Mouse (Mus musculus) hindbrain, embryonic 13.5 days (tissue): ENCODE data around the gene Mgat4e. TPM values are rescaled to one million over a fixed set of nuclear protein-coding genes. Genes with fewer than 3 reads are reported as not detected.

Source experiments
- ATAC-seq: fragments of 200-750 bp; cut with Nextera tagmentation; 2 replicates; pipeline ENCODE4 v1.8.0; 2017; ENCODE audit warnings: moderate TSS enrichment; ENCODE audit not compliant: low FRiP score
- H3K27ac ChIP-seq: fragments of 300-500 bp; sonication (generic); 2 replicates; pipeline ENCODE4 v1.5.1; 2015; ENCODE audit warnings: inconsistent platforms, mild to moderate bottlenecking, moderate library complexity
- H3K27me3 ChIP-seq: fragments of 300-500 bp; sonication (generic); 2 replicates; pipeline ENCODE4 v1.6.1; 2015; ENCODE audit warnings: mild to moderate bottlenecking, inconsistent platforms
- H3K36me3 ChIP-seq: fragments of 300-500 bp; sonication (generic); 2 replicates; pipeline ENCODE4 v1.6.1; 2015; ENCODE audit warnings: mild to moderate bottlenecking, inconsistent platforms
- H3K4me1 ChIP-seq: fragments of 300-500 bp; sonication (generic); replicated peaks from 2 replicates; pipeline ENCODE4 v1.6.1; 2015; ENCODE audit warnings: inconsistent platforms
- H3K4me2 ChIP-seq: fragments of 300-500 bp; sonication (generic); 2 replicates; pipeline ENCODE4 v1.6.1; 2015; ENCODE audit warnings: inconsistent platforms, mild to moderate bottlenecking, moderate library complexity
- H3K4me3 ChIP-seq: fragments of 300-500 bp; sonication (generic); 2 replicates; pipeline ENCODE4 v1.5.1; 2015; ENCODE audit warnings: mild to moderate bottlenecking, inconsistent platforms
- H3K9ac ChIP-seq: fragments of 300-500 bp; sonication (generic); 2 replicates; pipeline ENCODE4 v1.6.1; 2015; ENCODE audit warnings: mild to moderate bottlenecking, inconsistent platforms
- H3K9me3 ChIP-seq: fragments of 300-500 bp; sonication (generic); 2 replicates; pipeline ENCODE4 v1.6.1; 2016; ENCODE audit warnings: inconsistent platforms
- WGBS: fragments of 180-500 bp; shearing (Covaris S2); methylation state at CpG from one replicate; pipeline ENCODE4 v1.1.7; 2015; 5-methylcytosine and 5-hydroxymethylcytosine counted together
- polyA plus RNA-seq: library from polyadenylated mRNA; unstranded; fragments of >200 nt; fragmentation: Nextera tagmentation; extraction: Ambion mirVana; gene quantifications from 2 replicates; pipeline ENCODE4 v1.2.1, GENCODE M21; 2015

The Mgat4e gene
- polyA plus RNA-seq, 1 experiment from 2014 or later: not detected

- peaks cover 38% of the 10 kb centered on the region for H3K36me3 ChIP-seq
- no peak overlapping the region for H3K4me3 ChIP-seq
- H3K27ac ChIP-seq: no peak overlapping the region
- H3K9ac ChIP-seq: no peak overlapping the region
- no peaks in the 10 kb centered on the region for H3K9me3 ChIP-seq
- no peaks in the 10 kb centered on the region for H3K27me3 ChIP-seq
- WGBS: 94% methylated on average over 1 of the region's 1 CpGs
- no peak for ATAC-seq
- H3K4me2 ChIP-seq: no peak overlapping the region
- H3K4me1 ChIP-seq: peaks cover 5% of the 10 kb centered on the region
These were observed 48.6 kb downstream of the Mgat4e start for GRCm38 (mm10) chr1:134500916-134501315.

GRCm38 (mm10) chr1:134495991-134496390 is 53.5 kb downstream of the Mgat4e start:
- Histone ChIP-seq H3K4me3 (no peak overlapping the region), H3K36me3 (peaks cover 7% of the 10 kb centered on the region), H3K9me3 (no peaks in the 10 kb centered on the region), H3K27ac (no peak overlapping the region), H3K27me3 (no peaks in the 10 kb centered on the region), H3K4me1 (peaks cover 19% of the 10 kb centered on the region), H3K9ac (0 out of 2 replicates have a peak overlapping the region, but pooled peaks have one; percentile 67), H3K4me2 (peak overlapping the region; percentile 63)
- no peak for ATAC-seq
- WGBS: 92% methylated on average over 10 of the region's 10 CpGs

DNA sequence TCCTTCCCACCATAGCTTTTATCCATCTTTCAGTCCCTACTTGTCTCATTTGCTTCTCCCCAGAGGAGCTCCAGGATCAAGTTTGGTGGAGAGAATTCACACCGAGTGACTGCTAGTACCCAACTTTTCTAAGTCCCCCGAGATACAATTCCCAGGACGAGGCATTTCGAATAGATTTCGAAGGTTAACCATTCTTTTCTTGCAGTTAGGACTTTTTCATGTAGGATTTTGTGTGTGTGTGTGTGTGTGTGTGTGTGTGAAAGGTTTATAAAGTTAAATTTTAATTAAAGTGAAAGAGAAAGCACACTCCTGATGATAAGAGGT is 54.3 kb downstream of the Mgat4e start:
- no peak for ATAC-seq
- Histone ChIP-seq H3K4me2 (peak overlapping the region; percentile 63), H3K36me3 (peaks cover 15% of the 10 kb centered on the region), H3K27me3 (no peaks in the 10 kb centered on the region), H3K9me3 (no peaks in the 10 kb centered on the region), H3K27ac (peak overlapping the region; percentile 86), H3K4me3 (peak overlapping the region; percentile 62), H3K9ac (peak overlapping the region; percentile 67), H3K4me1 (peaks cover 19% of the 10 kb centered on the region)
- WGBS: 18% methylated on average over 5 of the region's 5 CpGs

DNA sequence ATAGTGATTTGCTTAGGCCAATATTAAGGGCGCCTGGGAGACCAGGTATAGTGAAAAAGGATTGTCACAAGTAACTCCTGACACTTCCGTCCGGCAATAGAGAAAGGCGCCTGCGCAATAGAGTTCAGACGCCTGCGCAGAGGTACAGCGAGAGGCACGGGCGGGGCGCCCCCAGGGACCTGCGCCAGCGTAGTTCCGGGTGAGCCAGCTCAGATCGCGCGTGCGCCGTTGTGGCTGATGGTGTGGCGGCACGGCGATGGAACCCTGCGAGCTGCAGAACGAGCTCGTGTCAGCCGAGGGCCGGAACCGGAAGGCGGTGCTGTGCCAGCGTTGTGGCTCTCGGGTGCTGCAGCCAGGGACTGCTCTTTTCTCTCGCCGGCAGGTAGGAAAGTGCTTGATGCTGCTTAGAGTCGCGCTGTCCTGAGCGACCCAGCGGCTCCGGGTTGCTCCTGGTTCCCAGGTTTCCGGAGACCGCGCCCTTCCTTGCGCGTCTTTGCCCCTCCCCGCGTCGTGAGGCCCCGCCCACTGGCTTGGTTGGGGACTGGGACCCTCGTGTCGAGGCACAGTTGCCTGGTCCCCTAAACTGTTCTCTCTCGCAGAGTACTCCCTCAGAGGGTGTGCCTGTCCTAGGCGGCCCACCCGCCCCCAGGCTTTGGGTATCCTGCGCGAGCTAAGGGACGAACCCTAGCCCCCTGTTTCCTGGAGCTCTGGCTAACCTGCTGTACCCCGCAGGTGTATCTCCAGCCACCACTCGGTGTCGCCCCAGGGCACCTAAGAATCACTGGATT is 54.9 kb downstream of the Mgat4e start, which contains the start of gene Rabif:
Gene Rabif (plus strand): TSS at position 221 of the 788 bp plus-strand sequence.
- Histone ChIP-seq H3K9ac (peak within 1 kb of the TSS; percentile 67), H3K4me1 (peaks cover 19% of the 10 kb centered on the region), H3K9me3 (no peaks in the 10 kb centered on the region), H3K27ac (peak within 1 kb of the TSS; percentile 86), H3K36me3 (peaks cover 21% of the 10 kb centered on the region), H3K4me2 (peak within 1 kb of the TSS; percentile 63), H3K4me3 (peak within 1 kb of the TSS; percentile 62), H3K27me3 (no peaks in the 10 kb centered on the region)
- peak; percentile 99 for ATAC-seq
- WGBS: under 1% methylated on average over 58 of the region's 58 CpGs

GRCm38 (mm10) chr1:134493956-134494355 is 55.5 kb downstream of the Mgat4e start:
- peaks cover 28% of the 10 kb centered on the region for H3K36me3 ChIP-seq
- 26% methylated on average over 5 of the region's 5 CpGs for WGBS
- H3K27me3 ChIP-seq: no peaks in the 10 kb centered on the region
- ATAC-seq: peak; percentile 7; the same call in 1 of the 2 replicates
- peak overlapping the region; percentile 66 for H3K9ac ChIP-seq
- H3K4me2 ChIP-seq: peak overlapping the region; percentile 63
- peak overlapping the region; percentile 84 for H3K27ac ChIP-seq
- H3K4me3 ChIP-seq: peak overlapping the region; percentile 62
- H3K4me1 ChIP-seq: peaks cover 19% of the 10 kb centered on the region
- no peaks in the 10 kb centered on the region for H3K9me3 ChIP-seq

DNA sequence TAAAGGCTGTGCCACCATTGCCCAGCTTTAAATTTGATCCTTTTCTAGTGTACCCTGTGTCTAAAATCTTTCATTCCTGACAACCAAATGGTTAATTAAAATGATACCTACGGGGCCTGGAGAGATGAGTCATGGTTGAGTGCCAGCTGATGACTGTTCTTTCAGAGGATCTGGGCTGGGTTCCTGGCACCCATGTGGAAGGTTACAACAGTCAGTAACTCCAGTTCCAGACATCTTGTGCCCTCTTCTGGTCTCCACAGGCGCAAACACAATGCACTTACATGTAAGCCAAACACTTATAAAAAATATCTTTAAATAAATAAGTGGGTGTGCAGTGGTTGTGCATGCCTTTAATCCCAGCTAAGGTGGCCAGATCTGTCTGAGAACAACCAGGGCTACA is 56.0 kb downstream of the Mgat4e start:
- H3K4me3 ChIP-seq: peak overlapping the region; percentile 62
- 85% methylated on average over 2 of the region's 2 CpGs for WGBS
- H3K9me3 ChIP-seq: no peaks in the 10 kb centered on the region
- peak overlapping the region; percentile 63; the same call in 1 of the 2 replicates for H3K4me2 ChIP-seq
- 0 out of 2 replicates have a peak overlapping the region, but pooled peaks have one; percentile 66 for H3K9ac ChIP-seq
- H3K27me3 ChIP-seq: no peaks in the 10 kb centered on the region
- H3K4me1 ChIP-seq: peaks cover 19% of the 10 kb centered on the region
- ATAC-seq: no peak
- peaks cover 30% of the 10 kb centered on the region for H3K36me3 ChIP-seq
- H3K27ac ChIP-seq: no peak overlapping the region

DNA sequence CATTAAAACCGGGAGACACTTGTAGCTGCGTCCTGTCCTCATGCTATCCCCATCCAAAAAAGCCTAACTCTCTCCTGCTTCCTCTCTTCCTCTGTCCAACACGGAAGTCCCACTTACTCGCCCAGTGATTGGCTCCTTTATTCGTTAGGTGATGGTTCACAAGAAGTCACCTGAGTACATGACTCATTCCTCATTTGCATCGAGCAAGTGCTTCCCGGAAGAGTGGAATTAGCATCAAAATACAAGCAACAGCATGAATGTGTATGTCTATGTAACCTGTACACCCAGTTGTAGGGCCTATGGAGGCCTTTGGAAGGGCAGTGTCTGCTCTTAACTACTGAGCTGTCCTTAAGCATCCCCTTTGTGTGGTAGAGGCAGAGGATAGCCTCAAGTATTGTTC is 57.2 kb downstream of the Mgat4e start:
- H3K27ac ChIP-seq: no peak overlapping the region
- no peak overlapping the region for H3K9ac ChIP-seq
- no peak for ATAC-seq
- H3K36me3 ChIP-seq: peaks cover 40% of the 10 kb centered on the region
- H3K4me3 ChIP-seq: no peak overlapping the region
- no peak overlapping the region for H3K4me2 ChIP-seq
- H3K9me3 ChIP-seq: no peaks in the 10 kb centered on the region
- 79% methylated on average over 7 of the region's 7 CpGs for WGBS
- H3K27me3 ChIP-seq: no peaks in the 10 kb centered on the region
- peaks cover 19% of the 10 kb centered on the region for H3K4me1 ChIP-seq

Other genes with a start within 250 kb of the Mgat4e start
- 10.9 and 12.3 TPM in 2 replicates for gene Ppfia4, start 216.8 kb downstream of the Mgat4e start, polyA plus RNA-seq
- 122 and 128 TPM in 2 replicates for gene Tmem183a, start 187.7 kb downstream of the Mgat4e start, polyA plus RNA-seq
- gene 4933406M09Rik, start 163.7 kb downstream of the Mgat4e start, polyA plus RNA-seq: not detected in 2 replicates
- 19.0 and 19.9 TPM in 2 replicates for gene Cyb5r1, start 144.1 kb downstream of the Mgat4e start, polyA plus RNA-seq
- 69.8 and 72.0 TPM in 2 replicates for gene Adipor1, start 134.3 kb downstream of the Mgat4e start, polyA plus RNA-seq
- gene Klhl12, start 94.2 kb downstream of the Mgat4e start, polyA plus RNA-seq: 33.2 and 35.0 TPM in 2 replicates
- gene Rabif, start 55.0 kb downstream of the Mgat4e start, polyA plus RNA-seq: 62.9 and 67.3 TPM in 2 replicates
- 99.4 and 103 TPM in 2 replicates for gene Kdm5b, start 10.5 kb upstream of the Mgat4e start, polyA plus RNA-seq
- 3.8 and 8.2 TPM in 2 replicates for gene Syt2, start 97.0 kb upstream of the Mgat4e start, polyA plus RNA-seq